Mouse (Mus musculus): ENCODE data around the gene 4933412E24Rik.
A peak's percentile ranks its signal among the peaks of the same experiment; 100 is the strongest.

The 4933412E24Rik gene

DNA sequence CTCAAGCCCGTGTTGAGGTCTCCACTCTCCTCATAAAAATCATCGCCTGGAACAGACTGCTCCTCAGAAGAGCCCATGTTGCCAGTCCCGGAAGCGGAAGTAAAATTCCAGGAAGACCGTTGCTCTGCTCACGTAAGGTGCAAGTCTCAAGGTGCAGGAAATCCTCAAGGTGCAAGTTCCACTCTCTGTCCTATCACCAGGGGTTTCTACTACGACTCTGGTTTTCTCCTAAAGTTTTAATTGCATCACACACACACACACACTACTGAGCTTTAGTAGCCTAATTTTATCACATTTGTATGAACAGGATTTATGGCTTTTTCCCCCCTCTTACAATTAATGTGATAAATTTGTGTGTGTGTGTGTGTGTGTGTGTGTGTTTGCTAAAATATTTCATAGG, at the start of gene 4933412E24Rik:
4933412E24Rik (minus strand) TSS at position 101 of the 400 bp plus-strand sequence.
- DNase-seq (ENCODE audit: low spot score) = no peak

GRCm38 (mm10) chr15:60030728-60031127, 14.3 kb upstream of the 4933412E24Rik start:
- peak; percentile 69 for DNase-seq (ENCODE audit: low spot score)

GRCm38 (mm10) chr15:60021256-60021655, 4.8 kb upstream of the 4933412E24Rik start:
- DNase-seq (ENCODE audit: low spot score) = no peak

- DNase-seq (ENCODE audit: low spot score) = no peak
Measured at GRCm38 (mm10) chr15:60010199-60010598, 6.2 kb downstream of the 4933412E24Rik start.

DNA sequence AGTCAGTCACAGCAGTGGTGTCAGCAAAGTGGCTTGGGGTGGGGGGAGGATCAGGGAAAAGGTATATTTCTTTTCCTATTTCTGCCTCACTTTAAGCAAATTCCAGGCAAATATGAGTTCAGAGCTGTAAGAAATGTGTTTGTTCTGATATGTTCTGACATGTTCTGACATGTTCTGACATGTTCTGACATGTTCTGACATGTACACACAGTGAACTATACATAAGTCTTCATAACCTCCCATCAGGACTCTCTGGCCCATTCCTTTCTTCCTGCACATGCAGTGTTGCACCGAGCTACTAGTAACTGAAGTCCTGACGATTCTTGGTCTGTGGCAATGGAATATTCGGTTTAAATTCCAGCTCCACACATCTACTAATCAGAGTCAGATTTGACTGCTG, 6.8 kb downstream of the 4933412E24Rik start:
- DNase-seq (ENCODE audit: low spot score) = no peak

DNA sequence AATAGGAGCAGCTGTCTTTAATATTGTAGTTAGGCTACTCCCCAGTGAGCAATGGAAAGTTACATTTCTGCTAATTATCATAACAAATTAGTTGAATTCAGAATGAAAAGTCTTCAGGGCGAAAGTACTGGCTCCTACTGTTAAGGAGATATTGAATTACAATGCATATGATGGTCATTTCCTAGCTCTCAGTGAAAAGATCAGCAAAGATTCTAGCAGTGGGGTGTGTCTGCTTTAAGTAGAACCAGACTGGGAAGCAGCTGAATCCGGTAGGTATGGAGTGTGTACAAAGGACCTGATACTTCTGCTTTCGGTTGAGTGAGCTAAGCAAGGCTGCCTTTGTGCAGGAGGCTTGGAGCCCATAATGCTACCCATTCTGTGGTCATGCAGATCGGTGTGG, 32.6 kb downstream of the 4933412E24Rik start:
- no peak for DNase-seq (ENCODE audit: low spot score)

DNA sequence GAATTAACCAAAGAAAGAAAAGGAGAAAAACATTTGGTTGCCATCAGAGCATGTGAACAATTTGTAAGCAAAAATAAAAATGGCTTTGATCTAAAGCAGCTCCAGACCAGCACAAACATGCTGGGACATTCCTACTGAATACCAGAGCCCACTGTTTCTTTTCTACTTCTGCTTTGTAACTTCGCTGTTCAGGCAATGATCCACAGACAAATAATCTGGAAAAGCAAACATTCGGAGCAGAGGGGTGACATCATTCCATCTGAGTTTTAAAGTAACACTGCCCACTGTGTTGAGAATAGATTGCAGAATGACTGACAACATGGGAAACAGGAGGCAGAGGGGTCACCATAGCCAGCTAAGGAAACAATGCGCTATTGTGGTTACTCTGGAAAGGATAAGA, 41.1 kb downstream of the 4933412E24Rik start:
- no peak for DNase-seq (ENCODE audit: low spot score)

GRCm38 (mm10) chr15:59974584-59974983, 41.8 kb downstream of the 4933412E24Rik start:
- no peak for DNase-seq (ENCODE audit: low spot score)

DNA sequence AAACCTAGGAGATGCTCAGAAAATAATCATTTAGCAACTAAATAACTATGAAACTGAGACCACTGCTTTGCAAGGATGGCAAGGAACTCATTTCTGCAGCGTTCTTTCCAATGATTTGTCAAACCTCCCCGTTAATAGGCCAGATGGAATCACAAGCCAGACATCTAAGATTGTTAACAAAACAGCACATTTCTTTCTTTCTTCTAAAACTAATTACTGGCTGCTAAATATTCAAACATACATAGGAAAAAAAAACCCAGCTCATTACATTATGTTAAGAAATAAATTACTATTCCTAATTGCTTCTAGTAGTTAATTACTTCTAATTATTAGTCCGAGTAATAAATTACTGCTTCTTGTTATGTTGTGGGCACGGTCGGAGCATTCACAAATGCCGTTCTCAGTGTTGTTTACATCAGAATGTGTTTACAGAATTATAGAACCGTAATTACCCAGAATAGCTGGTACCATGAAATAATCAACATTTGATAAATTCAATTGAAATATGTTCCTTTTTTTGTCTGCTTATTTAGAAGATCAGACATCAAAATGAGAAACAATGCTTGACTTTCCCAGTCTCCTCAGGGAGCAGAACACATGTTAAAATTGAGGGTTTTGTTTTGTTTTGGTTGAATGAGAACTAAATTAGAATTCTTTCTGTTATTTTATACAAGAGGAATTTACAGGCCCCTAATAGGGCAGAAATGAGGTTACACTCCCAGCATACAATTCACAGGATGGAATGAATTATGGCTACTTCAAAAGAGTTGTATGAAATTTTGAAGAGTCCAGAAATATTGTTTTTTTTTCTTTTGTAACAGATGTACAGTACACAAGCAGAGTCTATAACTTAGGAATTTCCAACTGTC, 42.5 kb downstream of the 4933412E24Rik start:
- DNase-seq (ENCODE audit: low spot score) = no peak
